Mouse (Mus musculus): ENCODE results near the gene Pcare. TPM values are rescaled to one million over a fixed set of nuclear protein-coding genes. Genes with fewer than 3 reads are reported as not detected.
A peak's percentile ranks its signal among the peaks of the same experiment; 100 is the strongest.

Gene Pcare
- polyA plus RNA-seq (2015; fragmentation: Nextera tagmentation; extraction: Ambion mirVana), result not detected in 2 replicates

GRCm38 (mm10) chr17:71752831-71753230 lies at the start of gene Pcare:
Gene Pcare, minus strand, starts transcription at chr17:71752894.
- ATAC-seq (ENCODE audit: low FRiP score, low read depth), result no peak
- no peak within 1 kb of the TSS for H3K4me3 ChIP-seq
- no peaks in the 10 kb centered on the region for H3K9me3 ChIP-seq
- H3K4me1 ChIP-seq, result no peaks in the 10 kb centered on the region
- no peak within 1 kb of the TSS for H3K9ac ChIP-seq
- no peaks in the 10 kb centered on the region for H3K27me3 ChIP-seq
- WGBS, result 38% methylated on average over 10 of the region's 10 CpGs
- H3K4me2 ChIP-seq (replicated peaks), result no peak within 1 kb of the TSS
- H3K36me3 ChIP-seq, result no peaks in the 10 kb centered on the region
- H3K27ac ChIP-seq, result no peak within 1 kb of the TSS

- Histone ChIP-seq H3K9me3 (no peaks in the 10 kb centered on the region), H3K36me3 (peaks cover 22% of the 10 kb centered on the region), H3K4me3 (no peak overlapping the region), H3K4me1 (no peaks in the 10 kb centered on the region), H3K4me2 (replicated peaks) (no peak overlapping the region), H3K9ac (no peak overlapping the region), H3K27me3 (no peaks in the 10 kb centered on the region), H3K27ac (no peak overlapping the region)
- no peak for ATAC-seq (ENCODE audit: low FRiP score, low read depth)
- WGBS, result 84% methylated on average over 15 of the region's 15 CpGs
These were observed 43.0 kb upstream of the Pcare start for GRCm38 (mm10) chr17:71795521-71796205.

- H3K27me3 ChIP-seq, result no peaks in the 10 kb centered on the region
- 63% methylated on average over 4 of the region's 4 CpGs for WGBS
These were observed 38.9 kb upstream of the Pcare start for GRCm38 (mm10) chr17:71791622-71792021.

GRCm38 (mm10) chr17:71791109-71791508 lies 38.4 kb upstream of the Pcare start:
- H3K36me3 ChIP-seq, result peaks cover 23% of the 10 kb centered on the region
- peaks cover 5% of the 10 kb centered on the region; the same call in 1 of the 2 replicates for H3K9me3 ChIP-seq
- no peaks in the 10 kb centered on the region for H3K4me1 ChIP-seq
- 81% methylated on average over 4 of the region's 4 CpGs for WGBS
- no peak overlapping the region for H3K4me3 ChIP-seq
- no peak overlapping the region for H3K9ac ChIP-seq
- no peak overlapping the region for H3K27ac ChIP-seq
- ATAC-seq (ENCODE audit: low FRiP score, low read depth), result no peak
- H3K4me2 ChIP-seq (replicated peaks), result no peak overlapping the region
- no peaks in the 10 kb centered on the region for H3K27me3 ChIP-seq

More at GRCm38 (mm10) chr17:71791622-71792021, 38.9 kb upstream of the Pcare start:
- Histone ChIP-seq H3K4me3 (no peak overlapping the region), H3K27ac (no peak overlapping the region), H3K4me2 (replicated peaks) (no peak overlapping the region), H3K9me3 (peaks cover 5% of the 10 kb centered on the region; the same call in 1 of the 2 replicates), H3K9ac (no peak overlapping the region), H3K4me1 (no peaks in the 10 kb centered on the region), H3K36me3 (peaks cover 23% of the 10 kb centered on the region)
- no peak for ATAC-seq (ENCODE audit: low FRiP score, low read depth)

GRCm38 (mm10) chr17:71786456-71786855 lies 33.8 kb upstream of the Pcare start:
- no peak overlapping the region for H3K4me2 ChIP-seq (replicated peaks)
- peaks cover 8% of the 10 kb centered on the region; the same call in 1 of the 2 replicates for H3K36me3 ChIP-seq
- H3K27me3 ChIP-seq, result peaks cover 23% of the 10 kb centered on the region
- H3K4me1 ChIP-seq, result peaks cover 11% of the 10 kb centered on the region
- no peak overlapping the region for H3K4me3 ChIP-seq
- no peak for ATAC-seq (ENCODE audit: low FRiP score, low read depth)
- H3K9ac ChIP-seq, result no peak overlapping the region
- H3K27ac ChIP-seq, result no peak overlapping the region
- peaks cover 5% of the 10 kb centered on the region; the same call in 1 of the 2 replicates for H3K9me3 ChIP-seq

GRCm38 (mm10) chr17:71783366-71783735 lies 30.7 kb upstream of the Pcare start:
- H3K27ac ChIP-seq, result no peak overlapping the region
- H3K36me3 ChIP-seq, result no peaks in the 10 kb centered on the region; the same call in 1 of the 2 replicates
- 18% methylated on average over 10 of the region's 10 CpGs for WGBS
- peaks cover 25% of the 10 kb centered on the region for H3K27me3 ChIP-seq
- peak overlapping the region; percentile 89 for H3K4me2 ChIP-seq (replicated peaks)
- H3K4me1 ChIP-seq, result peaks cover 17% of the 10 kb centered on the region
- no peak for ATAC-seq (ENCODE audit: low FRiP score, low read depth)
- peak overlapping the region; percentile 79 for H3K4me3 ChIP-seq
- peaks cover 7% of the 10 kb centered on the region for H3K9me3 ChIP-seq
- peak overlapping the region; percentile 85 for H3K9ac ChIP-seq

- H3K27me3 ChIP-seq, result peaks cover 25% of the 10 kb centered on the region
- H3K9me3 ChIP-seq, result peaks cover 8% of the 10 kb centered on the region
- peak overlapping the region; percentile 89 for H3K4me2 ChIP-seq (replicated peaks)
- peak; percentile 28; the same call in 1 of the 2 replicates for ATAC-seq (ENCODE audit: low FRiP score, low read depth)
- peaks cover 17% of the 10 kb centered on the region for H3K4me1 ChIP-seq
- peak overlapping the region; percentile 79 for H3K4me3 ChIP-seq
- no peak overlapping the region for H3K27ac ChIP-seq
- WGBS, result 1% methylated on average over 33 of the region's 59 CpGs
- no peaks in the 10 kb centered on the region; the same call in 1 of the 2 replicates for H3K36me3 ChIP-seq
- peak overlapping the region; percentile 85 for H3K9ac ChIP-seq
These were observed 30.1 kb upstream of the Pcare start for GRCm38 (mm10) chr17:71782699-71783365.

- peaks cover 17% of the 10 kb centered on the region for H3K4me1 ChIP-seq
- H3K4me3 ChIP-seq, result peak overlapping the region; percentile 79
- H3K9me3 ChIP-seq, result peaks cover 8% of the 10 kb centered on the region
- H3K4me2 ChIP-seq (replicated peaks), result peak overlapping the region; percentile 89
- H3K27ac ChIP-seq, result no peak overlapping the region
- H3K36me3 ChIP-seq, result no peaks in the 10 kb centered on the region; the same call in 1 of the 2 replicates
- H3K27me3 ChIP-seq, result peaks cover 25% of the 10 kb centered on the region
- peak; percentile 86 for ATAC-seq (ENCODE audit: low FRiP score, low read depth)
- under 1% methylated on average over 28 of the region's 29 CpGs for WGBS
- H3K9ac ChIP-seq, result peak overlapping the region; percentile 85
These were observed 29.6 kb upstream of the Pcare start for GRCm38 (mm10) chr17:71782242-71782698.

GRCm38 (mm10) chr17:71780945-71781344 lies 28.3 kb upstream of the Pcare start:
- H3K4me2 ChIP-seq (replicated peaks), result no peak overlapping the region
- H3K9me3 ChIP-seq, result peaks cover 8% of the 10 kb centered on the region
- H3K4me3 ChIP-seq, result no peak overlapping the region
- no peak for ATAC-seq (ENCODE audit: low FRiP score, low read depth)
- H3K27me3 ChIP-seq, result peaks cover 25% of the 10 kb centered on the region
- H3K36me3 ChIP-seq, result no peaks in the 10 kb centered on the region; the same call in 1 of the 2 replicates
- no peak overlapping the region for H3K9ac ChIP-seq
- 63% methylated on average over 4 of the region's 4 CpGs for WGBS
- no peak overlapping the region; the same call in 1 of the 2 replicates for H3K27ac ChIP-seq
- H3K4me1 ChIP-seq, result peaks cover 17% of the 10 kb centered on the region

GRCm38 (mm10) chr17:71780490-71780889 lies 27.8 kb upstream of the Pcare start:
- H3K4me1 ChIP-seq, result peaks cover 17% of the 10 kb centered on the region
- 31% methylated on average over 2 of the region's 2 CpGs for WGBS
- peaks cover 25% of the 10 kb centered on the region for H3K27me3 ChIP-seq
- H3K36me3 ChIP-seq, result no peaks in the 10 kb centered on the region; the same call in 1 of the 2 replicates
- H3K27ac ChIP-seq, result no peak overlapping the region; the same call in 1 of the 2 replicates
- H3K9ac ChIP-seq, result no peak overlapping the region
- no peak overlapping the region for H3K4me3 ChIP-seq
- no peak overlapping the region for H3K4me2 ChIP-seq (replicated peaks)
- peaks cover 8% of the 10 kb centered on the region for H3K9me3 ChIP-seq
- no peak for ATAC-seq (ENCODE audit: low FRiP score, low read depth)

GRCm38 (mm10) chr17:71778696-71779095 lies 26.0 kb upstream of the Pcare start:
- H3K9me3 ChIP-seq, result peaks cover 8% of the 10 kb centered on the region
- peaks cover 16% of the 10 kb centered on the region for H3K4me1 ChIP-seq
- no peak overlapping the region for H3K27ac ChIP-seq
- peaks cover 23% of the 10 kb centered on the region for H3K27me3 ChIP-seq
- no peak overlapping the region for H3K4me2 ChIP-seq (replicated peaks)
- no peak overlapping the region for H3K9ac ChIP-seq
- 73% methylated on average over 3 of the region's 3 CpGs for WGBS
- no peaks in the 10 kb centered on the region; the same call in 1 of the 2 replicates for H3K36me3 ChIP-seq
- ATAC-seq (ENCODE audit: low FRiP score, low read depth), result no peak
- H3K4me3 ChIP-seq, result no peak overlapping the region

GRCm38 (mm10) chr17:71775279-71775678 lies 22.6 kb upstream of the Pcare start:
- no peak for ATAC-seq (ENCODE audit: low FRiP score, low read depth)
- 73% methylated on average over 4 of the region's 4 CpGs for WGBS

More at GRCm38 (mm10) chr17:71775279-71775678, 22.6 kb upstream of the Pcare start:
- Histone ChIP-seq H3K4me1 (no peaks in the 10 kb centered on the region), H3K36me3 (no peaks in the 10 kb centered on the region; the same call in 1 of the 2 replicates), H3K27ac (no peak overlapping the region), H3K9me3 (peaks cover 8% of the 10 kb centered on the region), H3K9ac (no peak overlapping the region), H3K4me3 (no peak overlapping the region), H3K27me3 (no peaks in the 10 kb centered on the region), H3K4me2 (replicated peaks) (no peak overlapping the region)

Data from limb, embryonic 13.5 days (tissue).